Mouse (Mus musculus) CH12.LX (cell line): ENCODE measurements around the gene Mdm4. TPM values are rescaled to one million over a fixed set of nuclear protein-coding genes. Genes with fewer than 3 reads are reported as not detected.
"Not testable (repeated sequence)": the region's sequence is repeated elsewhere in the genome, so short reads cannot be mapped to it uniquely, and the experiment has no call there.

Experiments used
- DNase-seq: peaks from one replicate; pipeline ENCODE4 v3.0.0-alpha.2; 2013; ENCODE audit errors: extremely low read depth
- H3K27ac ChIP-seq: 2 replicates; pipeline ENCODE4 v1.5.1; 2012; ENCODE audit warnings: low read depth, mild to moderate bottlenecking, control low read depth, moderate library complexity; ENCODE audit not compliant: insufficient read depth
- H3K27me3 ChIP-seq: replicated peaks from 2 replicates; pipeline ENCODE3; 2012; ENCODE audit warnings: inconsistent platforms
- H3K36me3 ChIP-seq, 2 experiments: replicated peaks in 1 of 2; 2 replicates each; pipeline versions ENCODE3 to v1.6.1; 2012; ENCODE audit warnings: inconsistent platforms in 1 of 2, low read length in 1 of 2, mild to moderate bottlenecking in 1 of 2, mixed read lengths in 1 of 2, moderate library complexity in 1 of 2; ENCODE audit not compliant: control insufficient read depth in 1 of 2, insufficient read depth in 1 of 2
- H3K4me1 ChIP-seq, 2 experiments: 2 replicates each; pipeline ENCODE4 v1.6.1; 2012; ENCODE audit warnings: inconsistent platforms in 1 of 2, moderate library complexity in 1 of 2; ENCODE audit not compliant: insufficient read depth in 2 of 2, control insufficient read depth in 1 of 2
- H3K4me2 ChIP-seq: 2 replicates; pipeline ENCODE4 v1.6.1; 2012; ENCODE audit warnings: low read depth, mild to moderate bottlenecking, control low read depth; ENCODE audit not compliant: poor library complexity, insufficient read depth, severe bottlenecking
- H3K4me3 ChIP-seq, 3 experiments: fragments of 150-350 bp in 1 of 3; sonication (generic) in 1 of 3; replicated peaks in 1 of 3; 2 replicates each; pipeline versions ENCODE3 to v1.5.1; 2011 to 2012; ENCODE audit warnings: low read depth in 2 of 3, low read length in 2 of 3, mild to moderate bottlenecking in 2 of 3, moderate library complexity in 2 of 3, control low read depth in 1 of 3, improper control_type of control experiment in 1 of 3, inconsistent platforms in 1 of 3, mixed read lengths in 1 of 3; ENCODE audit not compliant: poor library complexity in 1 of 3
- H3K79me2 ChIP-seq: replicated peaks from 2 replicates; pipeline ENCODE4 v1.6.1; 2012; ENCODE audit warnings: mild to moderate bottlenecking, moderate library complexity; ENCODE audit not compliant: control insufficient read depth, poor library complexity, insufficient read depth, severe bottlenecking; ENCODE audit errors: extremely low read depth
- H3K9ac ChIP-seq: 2 replicates; pipeline ENCODE4 v1.6.1; 2012; ENCODE audit warnings: low read depth, mild to moderate bottlenecking, control low read depth, moderate library complexity; ENCODE audit not compliant: insufficient read depth
- H3K9me3 ChIP-seq: replicated peaks from 2 replicates; pipeline ENCODE3; 2012; ENCODE audit warnings: low read length, inconsistent platforms, mixed read lengths
- ETS1 ChIP-seq: conservative IDR thresholded peaks from 2 replicates; pipeline ENCODE4 v1.6.1; 2012; ENCODE audit warnings: low read depth, mild to moderate bottlenecking, inconsistent platforms, low read length, improper control_type of control experiment, moderate library complexity
- IRF4 ChIP-seq: IDR thresholded peaks from 2 replicates; pipeline ENCODE4 v1.6.1; 2014; ENCODE audit warnings: low read depth, mild to moderate bottlenecking, inconsistent platforms, low read length, improper control_type of control experiment
- KAT2A ChIP-seq: IDR thresholded peaks from 2 replicates; pipeline ENCODE4 v1.6.1; 2012; ENCODE audit warnings: low read length, improper control_type of control experiment, inconsistent platforms; ENCODE audit not compliant: insufficient replicate concordance
- MAX ChIP-seq: IDR thresholded peaks from 2 replicates; pipeline ENCODE4 v1.6.1; 2011; ENCODE audit warnings: low read length, improper control_type of control experiment
- MYC ChIP-seq: IDR thresholded peaks from 2 replicates; pipeline ENCODE4 v1.6.1; 2011; ENCODE audit warnings: low read depth, mild to moderate bottlenecking, improper control_type of control experiment, low read length
- POLR2A ChIP-seq: IDR thresholded peaks from 2 replicates; pipeline ENCODE4 v1.6.1; 2011; ENCODE audit warnings: low read depth, mild to moderate bottlenecking, improper control_type of control experiment, low read length
- ZMIZ1 ChIP-seq: IDR thresholded peaks from 2 replicates; pipeline ENCODE4 v1.6.1; 2012; ENCODE audit warnings: low read depth, mild to moderate bottlenecking, inconsistent platforms, low read length, improper control_type of control experiment
- ZNF384 ChIP-seq: IDR thresholded peaks from 2 replicates; pipeline ENCODE4 v1.6.1; 2012; ENCODE audit warnings: low read depth, low read length, improper control_type of control experiment, inconsistent platforms
- dilution Hi-C: fragments of 300-500 bp; cut with MboI; formaldehyde crosslinking; loops from 2 replicates; pipeline ENCODE4 v1.14.3; 2020; ENCODE audit warnings: low sequenced_read_pairs; ENCODE audit not compliant: extremely low pct_unique_long_range_greater_than_20kb, extremely low pct_ligation_motif_present
- in situ Hi-C: fragments of 300-500 bp; cut with MboI; formaldehyde crosslinking; loops from 3 replicates; pipeline ENCODE4 v1.14.3; 2019; ENCODE audit warnings: low sequenced_read_pairs, low pct_ligation_motif_present, low pct_unique_long_range_greater_than_20kb, mixed read lengths
- polyA plus RNA-seq: library from polyadenylated mRNA; unstranded; fragments of >175 nt; gene quantifications from 2 replicates; pipeline ENCODE4 v1.2.1, GENCODE M21; 2012; ENCODE audit warnings: low read depth; ENCODE audit not compliant: insufficient read length
- total RNA-seq, 2 experiments: library from RNA; depleted of rRNA; stranded (reverse); fragments of 300-350 nt in 1 of 2; fragments of >200 nt in 1 of 2; gene quantifications; 2 replicates each; pipeline ENCODE4 v1.2.3; 2012 to 2014

Mdm4 gene
- total and polyA plus RNA-seq, 3 experiments = 66.5 to 107 (median 78.9) TPM

DNA sequence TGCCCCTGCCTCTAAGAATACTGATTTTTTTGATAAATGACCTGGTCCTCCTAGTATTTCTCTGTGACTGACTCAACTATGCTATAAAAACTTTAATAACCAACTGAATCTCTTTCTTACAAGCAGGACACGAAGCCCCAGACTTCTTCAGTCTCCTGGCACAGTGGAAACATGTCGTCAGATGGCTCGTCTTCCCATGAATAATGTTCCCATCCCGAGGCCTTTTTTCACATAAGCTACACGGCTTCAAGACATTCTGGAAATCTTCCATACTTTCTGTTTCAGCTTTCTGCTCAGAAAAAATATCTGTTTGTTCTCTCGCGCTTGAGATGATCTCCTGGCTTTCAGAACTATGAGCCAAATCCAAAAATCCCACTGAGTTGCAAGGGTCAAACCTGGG lies 38.8 kb downstream of the Mdm4 start:
- Histone ChIP-seq H3K27ac (no peak overlapping the region), H3K4me1 (peaks cover 0 to 24% of the 10 kb centered on the region in 2 experiments; a peak in 2 of 4 replicates), H3K4me2 (no peak overlapping the region), H3K36me3 (peaks cover 82 to 88% of the 10 kb centered on the region in 2 experiments), H3K9ac (no peak overlapping the region), H3K4me3 (no peak overlapping the region), H3K79me2 (peaks cover 20% of the 10 kb centered on the region), H3K9me3 (no peaks in the 10 kb centered on the region), H3K27me3 (no peaks in the 10 kb centered on the region)
- in situ Hi-C loops (no loop called here), dilution Hi-C loops (no loop called here)
- TF ChIP-seq ZMIZ1 = no peak
- no peak for TF ChIP-seq ETS1
- no peak for TF ChIP-seq MAX
- no peak for TF ChIP-seq KAT2A
- no peak for TF ChIP-seq MYC
- no peak for TF ChIP-seq IRF4
- DNase-seq = no peak

DNA sequence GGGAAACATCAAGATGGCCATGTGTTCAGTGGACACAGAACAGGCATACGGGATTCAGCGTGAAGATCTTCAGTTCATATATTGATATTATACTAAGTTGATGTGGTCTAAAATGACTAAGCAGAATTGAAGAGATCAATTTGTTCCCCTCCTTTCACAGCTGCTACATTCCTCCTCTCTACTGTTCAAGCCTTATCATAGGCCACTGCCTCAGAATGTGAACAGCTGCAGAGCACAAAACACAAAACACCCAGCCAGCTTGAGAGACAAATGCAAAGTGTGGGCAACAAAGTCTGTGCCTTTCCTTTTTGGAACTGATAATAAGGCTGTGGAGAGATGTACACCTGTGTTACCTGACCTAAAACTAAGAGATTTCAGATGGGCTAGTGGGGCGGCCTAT lies 39.6 kb downstream of the Mdm4 start:
- Histone ChIP-seq H3K36me3 (peaks cover 81 to 87% of the 10 kb centered on the region in 2 experiments), H3K4me1 (peaks cover 0 to 24% of the 10 kb centered on the region in 2 experiments; a peak in 2 of 4 replicates), H3K27me3 (no peaks in the 10 kb centered on the region), H3K4me2 (no peak overlapping the region), H3K27ac (no peak overlapping the region), H3K9me3 (no peaks in the 10 kb centered on the region), H3K9ac (no peak overlapping the region), H3K79me2 (peaks cover 16% of the 10 kb centered on the region), H3K4me3 (no peak overlapping the region)
- in situ Hi-C loops = no loop called here
- no peak for TF ChIP-seq ZNF384
- 0 out of 2 replicates have a peak, but pooled peaks have one; percentile 28 for TF ChIP-seq POLR2A
- dilution Hi-C loops = no loop called here
- no peak for DNase-seq

DNA sequence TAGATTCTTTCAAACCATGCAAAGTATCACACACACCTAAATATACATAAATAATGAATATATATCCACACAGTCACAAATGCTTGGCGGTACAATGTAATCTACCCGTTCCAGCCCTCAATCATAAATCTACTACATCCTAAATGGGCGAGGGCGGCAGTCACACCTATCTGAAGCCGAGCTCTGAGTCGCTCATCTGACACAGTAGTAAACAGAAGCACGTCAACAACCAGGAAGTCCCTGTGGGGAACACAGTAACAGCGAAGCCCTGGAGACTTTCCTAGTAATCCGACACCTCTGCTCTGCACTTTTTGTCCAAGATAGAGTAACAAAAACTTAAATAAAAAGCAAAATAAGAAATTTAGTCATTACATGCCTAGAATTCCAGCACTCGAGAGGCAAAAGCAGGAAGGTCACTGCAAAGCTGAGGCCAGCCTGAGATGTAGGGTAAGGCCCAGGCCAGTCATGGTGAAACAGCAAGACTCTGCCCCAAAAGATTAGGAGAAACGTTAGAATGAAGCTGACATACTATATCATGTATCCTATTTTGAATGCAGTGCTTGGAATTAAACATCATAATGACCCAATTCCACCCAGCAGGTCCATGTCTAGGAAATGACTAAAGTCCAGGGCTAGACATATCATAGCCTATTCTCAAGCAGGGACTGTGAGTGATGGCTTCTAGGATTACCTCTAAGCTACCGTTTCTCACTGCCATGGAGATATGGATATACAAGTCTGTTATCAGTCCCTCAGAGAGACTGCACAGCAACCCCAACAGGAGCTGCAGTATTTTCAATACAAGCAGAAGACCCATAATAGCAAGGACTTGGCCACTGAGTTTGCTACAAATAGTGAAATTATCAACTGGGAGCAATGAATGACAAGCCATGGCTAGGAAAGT lies 41.6 kb downstream of the Mdm4 start:
- in situ Hi-C loops, DNase-seq, H3K9ac ChIP-seq, H3K4me3 ChIP-seq, dilution Hi-C loops, H3K4me2 ChIP-seq, H3K27ac ChIP-seq, H3K27me3 ChIP-seq, H3K9me3 ChIP-seq: not testable (repeated sequence)
- peak; percentile 32; the same call in 1 of the 2 replicates for TF ChIP-seq POLR2A
- Histone ChIP-seq H3K4me1 (peaks cover 0 to 27% of the 10 kb centered on the region in 2 experiments; a peak in 2 of 4 replicates), H3K79me2 (peaks cover 16% of the 10 kb centered on the region), H3K36me3 (peaks cover 85 to 88% of the 10 kb centered on the region in 2 experiments)
